Mouse (Mus musculus) midbrain, postnatal 0 days (tissue): ENCODE data around the gene A930017K11Rik. TPM values are rescaled to one million over a fixed set of nuclear protein-coding genes. Genes with fewer than 3 reads are reported as not detected.

Experiments
- ATAC-seq: fragments of 200-750 bp; cut with Nextera tagmentation; 2 replicates; pipeline ENCODE4 v1.8.0; 2017; ENCODE audit warnings: moderate number of reproducible peaks, mild to moderate bottlenecking, moderate TSS enrichment, moderate library complexity; ENCODE audit not compliant: low FRiP score
- DNase-seq: peaks from one replicate; pipeline ENCODE4 v3.0.0-alpha.2; 2015; ENCODE audit warnings: low spot score
- H3K27ac ChIP-seq: fragments of 300-500 bp; sonication (generic); 2 replicates; pipeline ENCODE4 v1.5.1; 2014; ENCODE audit warnings: low read depth, mild to moderate bottlenecking, low read length, mixed read lengths
- H3K27me3 ChIP-seq: fragments of 300-500 bp; sonication (generic); 2 replicates; pipeline ENCODE4 v1.6.1; 2014; ENCODE audit warnings: low read length, control low read depth, mixed read lengths; ENCODE audit not compliant: insufficient read depth
- H3K36me3 ChIP-seq: fragments of 300-500 bp; sonication (generic); 2 replicates; pipeline ENCODE4 v1.6.1; 2014; ENCODE audit warnings: low read length, control low read depth, mixed read lengths; ENCODE audit not compliant: insufficient read depth
- H3K4me1 ChIP-seq: fragments of 300-500 bp; sonication (generic); 2 replicates; pipeline ENCODE4 v1.6.1; 2014; ENCODE audit warnings: mild to moderate bottlenecking, control low read depth, antibody characterized with exemption, low read length, mixed read lengths; ENCODE audit not compliant: insufficient read depth
- H3K4me2 ChIP-seq: fragments of 300-500 bp; sonication (generic); 2 replicates; pipeline ENCODE4 v1.6.1; 2014; ENCODE audit warnings: low read depth, mild to moderate bottlenecking, low read length, mixed read lengths; ENCODE audit not compliant: poor library complexity, severe bottlenecking
- H3K4me3 ChIP-seq: fragments of 300-500 bp; sonication (generic); 2 replicates; pipeline ENCODE4 v1.5.1; 2014; ENCODE audit warnings: low read depth, mild to moderate bottlenecking, low read length, moderate library complexity
- H3K9ac ChIP-seq: fragments of 300-500 bp; sonication (generic); replicated peaks from 2 replicates; pipeline ENCODE4 v1.6.1; 2014; ENCODE audit warnings: mild to moderate bottlenecking, low read length, moderate library complexity, mixed read lengths; ENCODE audit not compliant: poor library complexity, severe bottlenecking
- H3K9me3 ChIP-seq: fragments of 300-500 bp; sonication (generic); 2 replicates; pipeline ENCODE4 v1.6.1; 2016; ENCODE audit warnings: low read length, control low read depth
- CTCF ChIP-seq: IDR thresholded peaks from 2 replicates; pipeline ENCODE4 v1.5.1; 2016; ENCODE audit warnings: antibody characterized with exemption, mild to moderate bottlenecking
- WGBS: fragments of 180-500 bp; shearing (Covaris S2); extraction: QIAGEN DNeasy Blood & Tissue Kit; methylation state at CpG from one replicate; pipeline ENCODE4 v1.1.7; 2014; 5-methylcytosine and 5-hydroxymethylcytosine counted together
- polyA plus RNA-seq: library from polyadenylated mRNA; unstranded; fragments of >200 nt; fragmentation: Nextera tagmentation; extraction: Ambion mirVana; gene quantifications from 2 replicates; pipeline ENCODE4 v1.2.1, GENCODE M21; 2015
- total RNA-seq: library from RNA; depleted of rRNA; stranded (reverse); fragments of >200 nt; gene quantifications from 2 replicates; pipeline ENCODE4 v1.2.3, GENCODE M21; 2014

A930017K11Rik gene
- total and polyA plus RNA-seq, 2 experiments from 2014 or later: 3.7 to 4.1 TPM

DNA sequence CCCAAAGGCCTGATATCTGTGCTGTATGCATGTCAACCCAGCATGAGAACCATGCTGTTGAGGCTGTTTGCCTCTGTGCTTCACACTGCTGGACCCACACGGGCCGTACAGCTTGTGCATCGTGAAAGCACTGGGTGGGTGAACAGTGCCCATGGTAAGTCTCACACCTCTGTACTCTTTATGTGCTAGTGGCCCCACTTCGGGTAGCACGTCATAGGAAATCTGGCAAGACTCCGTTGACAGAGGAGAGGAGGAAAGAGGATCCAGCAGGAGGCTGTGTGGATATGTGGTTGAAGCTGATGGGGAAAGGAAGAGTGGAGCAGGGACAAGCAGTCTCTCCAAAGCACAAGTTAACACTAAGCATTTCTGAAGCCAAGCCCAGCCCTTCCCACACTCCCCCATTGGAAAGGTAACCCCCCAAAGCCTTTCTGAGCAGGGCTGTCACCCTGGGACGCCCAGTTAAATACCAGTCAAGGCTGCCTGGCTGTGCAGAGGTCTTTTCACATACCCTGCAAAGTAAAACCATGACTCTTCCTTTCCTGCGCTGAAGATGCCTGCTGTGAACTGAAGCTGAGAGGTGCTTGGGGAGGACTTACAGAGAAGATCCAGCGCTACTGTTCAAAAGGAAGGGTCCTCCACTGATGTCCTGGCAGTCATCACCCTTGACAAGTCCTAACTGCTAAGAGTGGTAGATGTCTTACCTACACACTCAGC, 34.2 kb downstream of the A930017K11Rik start:
- H3K9me3 ChIP-seq: no peaks in the 10 kb centered on the region
- ATAC-seq (no peak), DNase-seq (no peak)
- peaks cover 10% of the 10 kb centered on the region for H3K4me1 ChIP-seq
- no peaks in the 10 kb centered on the region for H3K27me3 ChIP-seq
- TF ChIP-seq CTCF: no peak
- 83% methylated on average over 9 of the region's 9 CpGs for WGBS
- peak overlapping the region; percentile 77 for H3K9ac ChIP-seq
- 0 out of 2 replicates have a peak overlapping the region, but pooled peaks have one; percentile 84 for H3K27ac ChIP-seq
- H3K4me3 ChIP-seq: peak overlapping the region; percentile 73
- H3K4me2 ChIP-seq: peak overlapping the region; percentile 63
- H3K36me3 ChIP-seq: peaks cover 8% of the 10 kb centered on the region

DNA sequence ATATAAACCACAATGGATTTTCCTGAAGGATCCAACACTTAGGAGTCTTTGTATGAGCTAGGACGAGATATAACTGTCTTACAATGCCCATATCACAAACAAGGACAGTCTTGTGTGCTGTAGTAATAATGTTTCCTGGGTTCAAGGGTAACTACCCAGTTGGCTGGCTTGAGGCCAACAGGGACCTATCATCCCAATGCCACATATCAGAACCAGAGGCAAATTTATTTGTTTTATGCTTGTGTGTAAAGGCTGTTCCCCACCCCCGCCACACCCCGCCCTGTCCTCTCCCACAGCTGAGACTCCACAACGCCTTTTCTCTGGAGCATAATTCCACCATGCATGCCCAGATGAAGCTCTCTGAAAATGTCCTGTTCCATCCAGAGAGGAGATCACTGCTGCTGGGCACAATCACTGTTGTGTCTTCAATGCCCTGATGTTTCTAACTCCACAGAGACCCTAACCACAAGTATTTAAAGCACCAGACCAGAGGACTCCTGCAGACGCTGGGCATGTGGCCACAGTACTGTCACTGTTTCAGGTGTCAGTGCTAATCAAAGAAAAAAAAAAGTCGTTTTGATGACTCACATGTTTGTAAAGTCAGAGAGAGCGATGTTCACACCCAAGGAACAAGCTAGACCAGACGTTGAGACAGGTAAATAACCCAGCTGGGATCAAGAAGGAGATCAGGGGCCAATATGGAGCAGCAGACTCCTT, 35.3 kb downstream of the A930017K11Rik start:
- no peak for TF ChIP-seq CTCF
- H3K4me1 ChIP-seq: peaks cover 10% of the 10 kb centered on the region
- WGBS: 89% methylated on average over 8 of the region's 8 CpGs
- peak overlapping the region; percentile 77; the same call in 1 of the 2 replicates for H3K9ac ChIP-seq
- no peak overlapping the region for H3K4me2 ChIP-seq
- no peak overlapping the region for H3K4me3 ChIP-seq
- ATAC-seq (no peak), DNase-seq (no peak)
- no peak overlapping the region for H3K27ac ChIP-seq
- no peaks in the 10 kb centered on the region for H3K27me3 ChIP-seq
- no peaks in the 10 kb centered on the region for H3K9me3 ChIP-seq
- peaks cover 8% of the 10 kb centered on the region for H3K36me3 ChIP-seq

DNA sequence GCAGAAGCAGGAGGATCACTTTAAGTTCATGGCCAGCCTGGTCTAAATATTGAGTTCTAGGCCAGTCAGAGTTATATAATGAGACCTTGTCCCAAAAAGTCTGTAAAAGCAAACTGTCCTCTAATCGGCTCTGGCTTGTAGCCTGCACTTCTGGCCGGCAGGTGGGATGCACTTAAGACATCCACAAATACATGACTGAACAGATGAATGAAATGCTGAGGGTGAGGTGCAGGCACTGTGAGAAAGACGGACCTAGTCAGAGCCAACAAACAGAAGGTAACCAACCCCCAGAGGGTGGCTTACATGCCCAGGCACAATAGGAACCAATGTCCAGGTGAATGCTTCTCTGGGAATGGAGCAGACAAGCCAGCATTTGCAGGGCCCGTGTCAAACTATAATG, 38.1 kb downstream of the A930017K11Rik start:
- ATAC-seq: no peak
- Histone ChIP-seq H3K4me3 (no peak overlapping the region), H3K9me3 (no peaks in the 10 kb centered on the region), H3K36me3 (peaks cover 8% of the 10 kb centered on the region), H3K9ac (no peak overlapping the region), H3K27ac (no peak overlapping the region), H3K27me3 (no peaks in the 10 kb centered on the region), H3K4me2 (no peak overlapping the region), H3K4me1 (peaks cover 10% of the 10 kb centered on the region)
- no peak for DNase-seq
- no peak for TF ChIP-seq CTCF
- WGBS: 82% methylated on average over 4 of the region's 4 CpGs

DNA sequence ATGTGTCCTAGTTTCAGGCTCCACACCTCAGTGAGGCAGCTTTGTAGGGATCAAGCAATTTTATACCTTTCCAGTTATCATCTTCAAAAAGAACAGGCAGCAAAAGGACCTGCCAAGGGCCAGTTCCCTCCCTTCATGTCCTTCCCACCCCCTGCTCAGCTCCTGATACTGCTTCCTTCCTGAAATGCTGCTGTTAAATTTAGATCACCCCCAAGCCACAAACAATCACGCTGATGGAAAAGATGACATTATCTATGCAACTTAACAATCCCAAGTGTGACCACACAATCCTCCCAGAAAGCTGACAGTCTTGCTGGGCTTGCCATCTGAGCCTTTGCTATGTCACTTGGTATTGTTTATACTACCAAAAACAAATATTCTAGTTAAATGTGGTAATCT, 38.5 kb downstream of the A930017K11Rik start:
- no peak for ATAC-seq
- DNase-seq: no peak
- Histone ChIP-seq H3K27me3 (no peaks in the 10 kb centered on the region), H3K36me3 (peaks cover 8% of the 10 kb centered on the region), H3K4me1 (peaks cover 10% of the 10 kb centered on the region), H3K4me3 (no peak overlapping the region), H3K9me3 (no peaks in the 10 kb centered on the region), H3K27ac (no peak overlapping the region), H3K9ac (no peak overlapping the region), H3K4me2 (no peak overlapping the region)
- no peak for TF ChIP-seq CTCF
- 88% methylated on average over 1 of the region's 1 CpGs for WGBS

DNA sequence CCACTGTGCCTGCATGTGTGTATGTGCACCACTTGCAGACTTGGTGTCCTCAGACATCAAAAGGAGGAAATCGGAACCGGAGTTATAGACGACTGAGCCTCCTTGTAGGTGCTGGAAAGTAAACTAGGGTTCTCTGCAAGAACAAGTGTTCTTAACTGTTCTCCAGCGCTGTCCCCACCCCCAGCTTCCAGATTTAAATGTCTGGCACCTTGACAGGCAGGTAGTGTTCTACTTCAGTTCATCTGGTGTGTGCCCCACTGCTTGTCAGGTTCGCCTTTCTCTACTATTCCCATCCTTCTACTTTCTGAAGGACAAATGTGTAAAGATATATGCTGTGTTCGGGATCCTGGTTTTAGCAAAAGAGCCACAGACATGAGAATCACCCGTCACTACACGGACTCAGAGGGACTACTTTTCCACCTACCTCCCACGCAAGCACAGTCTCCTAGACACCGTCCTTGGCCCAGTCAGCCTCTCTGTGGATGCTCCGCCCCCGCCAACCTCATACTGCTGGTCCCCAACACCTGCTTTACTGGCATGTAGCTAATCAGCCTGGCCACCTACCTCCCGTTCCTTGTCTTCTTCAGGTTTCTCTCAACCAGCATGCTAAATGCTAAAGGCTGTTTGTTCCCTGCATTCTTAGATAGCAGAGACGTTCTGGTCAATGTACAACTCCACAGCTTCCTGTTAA, 39.0 kb downstream of the A930017K11Rik start:
- Histone ChIP-seq H3K9ac (no peak overlapping the region), H3K36me3 (peaks cover 8% of the 10 kb centered on the region), H3K9me3 (no peaks in the 10 kb centered on the region), H3K4me1 (peaks cover 7% of the 10 kb centered on the region), H3K4me2 (no peak overlapping the region), H3K4me3 (no peak overlapping the region), H3K27me3 (no peaks in the 10 kb centered on the region), H3K27ac (no peak overlapping the region)
- no peak for ATAC-seq
- 89% methylated on average over 14 of the region's 14 CpGs for WGBS
- no peak for DNase-seq
- no peak for TF ChIP-seq CTCF
